Comparison of ENCODE assay signal across 8 mouse cellular contexts in genomic region chr4:119204672-119205071, GRCm38 (mm10). TPM values are rescaled to one million over a fixed set of nuclear protein-coding genes. Genes with fewer than 3 reads are reported as not detected.
A peak's percentile ranks its signal among the peaks of the same experiment; 100 is the strongest.
DNase-seq lines count a peak whose midpoint lies in the region; ATAC-seq and TF ChIP-seq lines count a peak whose summit lies in the region.

No protein-coding gene starts in this region.

- no peaks in the 10 kb centered on the region for H3K4me1 ChIP-seq in limb, embryonic 13.5 days
- no peaks in the 10 kb centered on the region for H3K4me1 ChIP-seq in midbrain, embryonic 16.5 days (ENCODE audit: control insufficient read depth, insufficient read depth, low read length)

- H3K9ac ChIP-seq in limb, embryonic 13.5 days = no peak overlapping the region
- no peak overlapping the region for H3K9ac ChIP-seq in midbrain, embryonic 16.5 days (ENCODE audit: low read depth, low read length)

- 0 out of 2 replicates have a peak overlapping the region, but pooled peaks have one; percentile 11 for H3K4me3 ChIP-seq in gastrocnemius, adult 2 months
- H3K4me3 ChIP-seq in limb, embryonic 13.5 days = no peak overlapping the region
- H3K4me3 ChIP-seq in midbrain, embryonic 16.5 days (ENCODE audit: low read depth, low read length) = no peak overlapping the region

- H3K27ac ChIP-seq in gastrocnemius, adult 2 months = no peak overlapping the region
- H3K27ac ChIP-seq in limb, embryonic 13.5 days = no peak overlapping the region
- H3K27ac ChIP-seq in midbrain, embryonic 16.5 days (ENCODE audit: low read length) = no peak overlapping the region

- intact Hi-C loops in gastrocnemius, adult 2 months (cut with DNase I) = loop anchor here (2.0 to 5.0 kb wide), 2 partner anchors 37 to 200 kb away; no protein-coding TSS in a partner anchor

- TF ChIP-seq CTCF in gastrocnemius, adult 2 months (IDR thresholded peaks at IDR 0.05) = peak; percentile 89

- ATAC-seq in limb, embryonic 13.5 days (ENCODE audit: low FRiP score, low read depth) = peak; percentile 45
- peak; percentile 72 for ATAC-seq in midbrain, embryonic 16.5 days

- H3K9me3 ChIP-seq in limb, embryonic 13.5 days = no peaks in the 10 kb centered on the region
- no peaks in the 10 kb centered on the region for H3K9me3 ChIP-seq in midbrain, embryonic 16.5 days (replicated peaks; ENCODE audit: control insufficient read depth, low read length, poor library complexity, severe bottlenecking)

- no peak overlapping the region for H3K4me2 ChIP-seq in limb, embryonic 13.5 days (replicated peaks)
- no peak overlapping the region for H3K4me2 ChIP-seq in midbrain, embryonic 16.5 days (ENCODE audit: low read length)

- H3K36me3 ChIP-seq in limb, embryonic 13.5 days = peaks cover 19% of the 10 kb centered on the region
- peaks cover 3% of the 10 kb centered on the region for H3K36me3 ChIP-seq in midbrain, embryonic 16.5 days (ENCODE audit: control insufficient read depth, insufficient read depth, low read length)

- H3K27me3 ChIP-seq in limb, embryonic 13.5 days = no peaks in the 10 kb centered on the region
- H3K27me3 ChIP-seq in midbrain, embryonic 16.5 days (ENCODE audit: control insufficient read depth, insufficient read depth, low read depth, low read length) = no peaks in the 10 kb centered on the region

- DNase-seq in gastrocnemius, adult 2 months = peak; percentile 70
- DNase-seq in gastrocnemius, adult 8-10 months (ENCODE audit: low spot score in 2 of 2) = no peak
- peak; percentile 74 for DNase-seq in c-Kit-positive CD71-positive TER-119-negative erythroid progenitor cells, embryonic 14.5 days (ENCODE audit: low read depth)
- DNase-seq in frontal cortex, postnatal 14 days (ENCODE audit: low spot score in 2 of 2) = peak; percentile 20 to 49
- DNase-seq in kidney, adult 18-20 months = peak; percentile 70
- DNase-seq in spleen, postnatal 36 days (ENCODE audit: low spot score in 2 of 2) = peak; percentile 41 to 60

- 17% methylated on average over 8 of the region's 8 CpGs for WGBS in limb, embryonic 13.5 days
- WGBS in midbrain, embryonic 16.5 days = 15% methylated on average over 8 of the region's 8 CpGs

RNA-seq across cellular contexts. Expression of gene Svbp, which starts 9.6 kb away (rescaled TPM):
- total RNA-seq in gastrocnemius, adult 2 months (2021) = 10 to 100 TPM in 1 of 2 experiments, 1 to 10 TPM in 1; 9.7 to 11.9 TPM
- 10 to 100 TPM in 2 of 4 experiments, 1 to 10 TPM in 2; 8.7 to 12.2 (median 10.1) TPM for total RNA-seq in gastrocnemius, adult 8-10 months (2022)
- 223 and 237 TPM in 2 replicates for polyA plus RNA-seq in limb, embryonic 13.5 days (2015; fragmentation: Nextera tagmentation; extraction: Ambion mirVana)
- polyA plus RNA-seq in midbrain, embryonic 16.5 days (2015; fragmentation: Nextera tagmentation; extraction: Ambion mirVana) = 220 and 230 TPM in 2 replicates

RNA-seq across cellular contexts. Expression of gene Tmem269, which starts 13.3 kb away (rescaled TPM):
- total RNA-seq in gastrocnemius, adult 2 months (2021) = not detected
- under 1 TPM in 1 of 4 experiments, not detected in 3; 0.24 TPM for total RNA-seq in gastrocnemius, adult 8-10 months (2022)
- polyA plus RNA-seq in limb, embryonic 13.5 days (2015; fragmentation: Nextera tagmentation; extraction: Ambion mirVana) = 0.11 TPM in 1 of 2 replicates, not detected in the other
- 0.26 and 0.44 TPM in 2 replicates for polyA plus RNA-seq in midbrain, embryonic 16.5 days (2015; fragmentation: Nextera tagmentation; extraction: Ambion mirVana)

RNA-seq across cellular contexts. Expression of gene Ermap, which starts 14.9 kb away (rescaled TPM):
- total RNA-seq in gastrocnemius, adult 2 months (2021) = not detected
- total RNA-seq in gastrocnemius, adult 8-10 months (2022) = not detected
- polyA plus RNA-seq in limb, embryonic 13.5 days (2015; fragmentation: Nextera tagmentation; extraction: Ambion mirVana) = 1.5 and 3.6 TPM in 2 replicates
- 0.14 and 0.52 TPM in 2 replicates for polyA plus RNA-seq in midbrain, embryonic 16.5 days (2015; fragmentation: Nextera tagmentation; extraction: Ambion mirVana)

RNA-seq across cellular contexts. Expression of gene AU022252, which starts 27.8 kb away (rescaled TPM):
- 10 to 100 TPM; 27.8 to 29.7 TPM for total RNA-seq in gastrocnemius, adult 2 months (2021)
- 10 to 100 TPM; 29.7 to 35.6 (median 31.5) TPM for total RNA-seq in gastrocnemius, adult 8-10 months (2022)
- 39.9 and 40.7 TPM in 2 replicates for polyA plus RNA-seq in limb, embryonic 13.5 days (2015; fragmentation: Nextera tagmentation; extraction: Ambion mirVana)
- polyA plus RNA-seq in midbrain, embryonic 16.5 days (2015; fragmentation: Nextera tagmentation; extraction: Ambion mirVana) = 22.6 and 26.0 TPM in 2 replicates

RNA-seq across cellular contexts. Expression of gene P3h1, which starts 28.0 kb away (rescaled TPM):
- 10 to 100 TPM in 1 of 2 experiments, 1 to 10 TPM in 1; 9.6 to 12.7 TPM for total RNA-seq in gastrocnemius, adult 2 months (2021)
- 10 to 100 TPM; 10.6 to 12.0 (median 11.1) TPM for total RNA-seq in gastrocnemius, adult 8-10 months (2022)
- 61.2 and 63.5 TPM in 2 replicates for polyA plus RNA-seq in limb, embryonic 13.5 days (2015; fragmentation: Nextera tagmentation; extraction: Ambion mirVana)
- 9.2 and 9.9 TPM in 2 replicates for polyA plus RNA-seq in midbrain, embryonic 16.5 days (2015; fragmentation: Nextera tagmentation; extraction: Ambion mirVana)

Comparison
In these comparisons a context has a peak if more than half of its experiments do, and no peak if none do; other contexts are left out.
1. DNase-seq: peak in gastrocnemius, adult 2 months (single experiment), c-Kit-positive CD71-positive TER-119-negative erythroid progenitor cells, embryonic 14.5 days (single experiment), frontal cortex, postnatal 14 days (2 of 2), kidney, adult 18-20 months (single experiment) and spleen, postnatal 36 days (2 of 2); none in gastrocnemius, adult 8-10 months (0 of 2).